Mouse (Mus musculus) brain, embryonic 14.5 days (tissue): ENCODE data around the gene N4bp2.

Source experiments
- CTCF ChIP-seq: fragments of 200-500 bp; IDR thresholded peaks from 2 replicates; pipeline ENCODE4 v1.5.1; 2012; ENCODE audit warnings: inconsistent platforms, mild to moderate bottlenecking, moderate library complexity, borderline replicate concordance; ENCODE audit not compliant: insufficient read depth, insufficient read length; ENCODE audit errors: extremely low read depth
- POLR2A ChIP-seq: fragments of 200-500 bp; IDR thresholded peaks from 2 replicates; pipeline ENCODE4 v1.6.1; 2012; ENCODE audit warnings: mild to moderate bottlenecking, inconsistent platforms, borderline replicate concordance; ENCODE audit not compliant: poor library complexity, insufficient read depth, insufficient read length, severe bottlenecking; ENCODE audit errors: extremely low read depth

DNA sequence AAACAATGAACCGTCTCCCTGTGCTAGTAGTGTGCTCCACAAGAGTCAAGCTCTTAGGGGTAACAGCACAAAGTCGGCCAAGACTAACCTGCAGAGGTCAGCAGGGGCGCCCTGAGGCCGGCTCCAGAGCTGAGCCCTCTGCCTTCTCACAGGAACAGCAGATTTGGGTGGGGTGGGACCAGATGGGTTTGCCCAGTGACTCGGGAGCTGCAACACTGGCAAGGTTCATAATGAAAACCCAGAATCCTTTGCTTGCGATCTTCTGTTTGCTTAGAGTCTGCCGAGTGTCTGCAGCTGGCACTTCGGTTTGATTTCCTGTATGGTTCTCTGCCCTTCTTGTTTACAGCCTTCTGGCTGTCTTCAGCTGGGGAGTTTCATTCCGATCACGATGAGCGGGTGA lies 87.4 kb downstream of the N4bp2 start:
- TF ChIP-seq CTCF: no peak
- no peak for TF ChIP-seq POLR2A
